Mouse (Mus musculus): Measurements from ENCODE around the gene Myh7.
"Not testable (repeated sequence)": the region's sequence is repeated elsewhere in the genome, so short reads cannot be mapped to it uniquely, and the experiment has no call there.

Myh7 gene

GRCm38 (mm10) chr14:55003878-55004855, 9.7 kb upstream of the Myh7 start:
- DNase-seq (ENCODE audit: low read depth): peak; percentile 19

- no peak for DNase-seq (ENCODE audit: low read depth)
These were observed 8.3 kb upstream of the Myh7 start for GRCm38 (mm10) chr14:55002687-55003120.

GRCm38 (mm10) chr14:55001938-55002686, 7.7 kb upstream of the Myh7 start:
- DNase-seq (ENCODE audit: low read depth): no peak

GRCm38 (mm10) chr14:55001446-55001845, 7.0 kb upstream of the Myh7 start:
- no peak for DNase-seq (ENCODE audit: low read depth)

GRCm38 (mm10) chr14:55000814-55001213, 6.4 kb upstream of the Myh7 start:
- no peak for DNase-seq (ENCODE audit: low read depth)

- DNase-seq (ENCODE audit: low read depth): not testable (repeated sequence)
These were observed 5.4 kb upstream of the Myh7 start for GRCm38 (mm10) chr14:54999868-55000267.

- DNase-seq (ENCODE audit: low read depth): no peak
These were observed 4.3 kb upstream of the Myh7 start for GRCm38 (mm10) chr14:54998680-54999079.

- DNase-seq (ENCODE audit: low read depth): no peak
These were observed 2.9 kb upstream of the Myh7 start for GRCm38 (mm10) chr14:54997297-54997696.

GRCm38 (mm10) chr14:54996793-54997192, 2.4 kb upstream of the Myh7 start:
- DNase-seq (ENCODE audit: low read depth): no peak

GRCm38 (mm10) chr14:54995457-54996138, 1.2 kb upstream of the Myh7 start:
- DNase-seq (ENCODE audit: low read depth): no peak

GRCm38 (mm10) chr14:54994869-54995186, 402 bp upstream of the Myh7 start:
- DNase-seq (ENCODE audit: low read depth): no peak

GRCm38 (mm10) chr14:54993636-54994035, 790 bp downstream of the Myh7 start:
- no peak for DNase-seq (ENCODE audit: low read depth)

GRCm38 (mm10) chr14:54992196-54992595, 2.2 kb downstream of the Myh7 start:
- DNase-seq (ENCODE audit: low read depth): no peak

- no peak for DNase-seq (ENCODE audit: low read depth)
These were observed 4.5 kb downstream of the Myh7 start for GRCm38 (mm10) chr14:54989886-54990441.

GRCm38 (mm10) chr14:54988882-54989281, 5.5 kb downstream of the Myh7 start:
- DNase-seq (ENCODE audit: low read depth): no peak

- not testable (repeated sequence) for DNase-seq (ENCODE audit: low read depth)
These were observed 6.0 kb downstream of the Myh7 start for GRCm38 (mm10) chr14:54988350-54988874.

GRCm38 (mm10) chr14:54981934-54982333, 12.5 kb downstream of the Myh7 start:
- DNase-seq (ENCODE audit: low read depth): no peak

- DNase-seq (ENCODE audit: low read depth): no peak
These were observed 15.8 kb downstream of the Myh7 start for GRCm38 (mm10) chr14:54978664-54979063.

GRCm38 (mm10) chr14:54976633-54977032, 17.8 kb downstream of the Myh7 start, which contains the start of gene Gm17428:
Gene Gm17428 (plus strand): TSS chr14:54976933.
- DNase-seq (ENCODE audit: low read depth): no peak

- DNase-seq (ENCODE audit: low read depth): no peak
These were observed 20.2 kb downstream of the Myh7 start for GRCm38 (mm10) chr14:54974068-54974791.

- DNase-seq (ENCODE audit: low read depth): not testable (repeated sequence)
These were observed 21.6 kb downstream of the Myh7 start for GRCm38 (mm10) chr14:54972786-54973185.
